Mouse (Mus musculus): Measurements from ENCODE around the gene Mybpc2. TPM values are rescaled to one million over a fixed set of nuclear protein-coding genes. Genes with fewer than 3 reads are reported as not detected.

The Mybpc2 gene
- polyA plus RNA-seq, 1 experiment from 2014 or later = 0.22 TPM

DNA sequence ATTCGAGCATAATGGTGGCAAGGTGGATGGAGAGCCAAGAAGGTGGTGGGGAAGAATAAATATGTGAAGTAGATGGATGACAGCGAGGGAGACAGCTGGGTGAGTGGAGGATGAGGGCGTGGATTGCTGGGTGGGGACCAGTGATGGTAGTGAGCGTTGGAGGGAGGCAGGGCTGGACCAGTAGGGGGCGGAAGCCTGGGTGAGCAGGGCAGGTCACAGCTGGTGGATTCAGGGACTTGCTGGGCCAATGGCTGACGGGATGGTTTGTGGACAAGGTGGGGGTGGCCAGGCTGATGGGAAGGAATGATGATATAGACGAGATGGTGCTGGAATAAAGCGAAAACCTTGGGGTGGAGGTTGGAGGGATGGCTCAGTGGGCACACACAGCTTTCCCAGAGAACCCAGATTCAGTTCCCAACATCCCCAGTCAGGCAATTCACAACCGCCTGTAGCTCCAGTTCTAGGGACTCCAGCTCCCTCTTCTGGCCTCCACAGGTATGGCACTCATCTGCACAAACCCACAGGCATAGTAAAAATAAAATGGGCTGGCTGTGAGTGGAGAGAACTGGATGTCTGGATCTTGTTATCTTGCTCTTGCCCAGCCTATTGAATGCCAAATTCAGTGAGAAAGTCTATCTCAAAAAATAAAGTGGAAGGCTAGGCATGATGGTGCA lies 5.1 kb downstream of the Mybpc2 start:
- ATAC-seq (ENCODE audit: low read depth) = no peak
- 68% methylated on average over 9 of the region's 9 CpGs for WGBS
- no peaks in the 10 kb centered on the region for H3K9me3 ChIP-seq
- peaks cover 47% of the 10 kb centered on the region for H3K27me3 ChIP-seq
- H3K4me3 ChIP-seq = no peak overlapping the region
- peaks cover 5% of the 10 kb centered on the region; the same call in 1 of the 2 replicates for H3K4me1 ChIP-seq (replicated peaks)
- H3K36me3 ChIP-seq = no peaks in the 10 kb centered on the region
- no peak overlapping the region for H3K27ac ChIP-seq (replicated peaks)
- no peak overlapping the region for H3K9ac ChIP-seq
- no peak overlapping the region for H3K4me2 ChIP-seq

DNA sequence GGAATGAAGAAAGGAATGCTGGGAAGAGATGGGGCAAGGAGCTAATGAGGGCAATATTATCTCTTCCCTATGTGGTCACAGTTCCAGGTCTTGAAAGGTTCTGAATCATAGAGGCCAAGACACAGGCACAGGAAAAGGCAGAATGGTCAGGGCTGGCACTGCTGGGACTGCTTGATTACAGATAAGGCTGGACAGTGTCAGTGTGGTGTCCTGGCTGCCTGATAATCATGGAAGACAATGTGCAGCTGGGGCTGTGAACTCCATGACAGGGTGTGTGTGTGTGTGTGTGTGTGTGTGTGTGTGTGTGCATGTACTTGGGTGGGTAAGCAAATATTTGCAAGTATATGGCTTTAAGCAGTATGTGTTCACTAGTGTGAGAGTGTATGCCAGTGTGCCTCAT lies 17.0 kb downstream of the Mybpc2 start:
- Histone ChIP-seq H3K36me3 (no peaks in the 10 kb centered on the region), H3K27ac (replicated peaks) (no peak overlapping the region), H3K9me3 (no peaks in the 10 kb centered on the region), H3K4me1 (replicated peaks) (no peaks in the 10 kb centered on the region), H3K4me3 (no peak overlapping the region), H3K27me3 (peaks cover 27% of the 10 kb centered on the region), H3K9ac (no peak overlapping the region), H3K4me2 (no peak overlapping the region)
- no peak for ATAC-seq (ENCODE audit: low read depth)

GRCm38 (mm10) chr7:44501563-44502115 lies 22.8 kb downstream of the Mybpc2 start:
- Histone ChIP-seq H3K27ac (replicated peaks) (no peak overlapping the region), H3K4me3 (no peak overlapping the region), H3K4me1 (replicated peaks) (peaks cover 11% of the 10 kb centered on the region), H3K36me3 (no peaks in the 10 kb centered on the region), H3K4me2 (no peak overlapping the region), H3K9ac (no peak overlapping the region), H3K9me3 (no peaks in the 10 kb centered on the region), H3K27me3 (peaks cover 3% of the 10 kb centered on the region; the same call in 1 of the 2 replicates)
- ATAC-seq (ENCODE audit: low read depth) = peak; percentile 37; the same call in 1 of the 2 replicates
- 32% methylated on average over 5 of the region's 5 CpGs for WGBS

- H3K27ac ChIP-seq (replicated peaks) = no peak overlapping the region
- WGBS = 58% methylated on average over 20 of the region's 20 CpGs
These were observed 24.4 kb downstream of the Mybpc2 start for GRCm38 (mm10) chr7:44500046-44500445.

DNA sequence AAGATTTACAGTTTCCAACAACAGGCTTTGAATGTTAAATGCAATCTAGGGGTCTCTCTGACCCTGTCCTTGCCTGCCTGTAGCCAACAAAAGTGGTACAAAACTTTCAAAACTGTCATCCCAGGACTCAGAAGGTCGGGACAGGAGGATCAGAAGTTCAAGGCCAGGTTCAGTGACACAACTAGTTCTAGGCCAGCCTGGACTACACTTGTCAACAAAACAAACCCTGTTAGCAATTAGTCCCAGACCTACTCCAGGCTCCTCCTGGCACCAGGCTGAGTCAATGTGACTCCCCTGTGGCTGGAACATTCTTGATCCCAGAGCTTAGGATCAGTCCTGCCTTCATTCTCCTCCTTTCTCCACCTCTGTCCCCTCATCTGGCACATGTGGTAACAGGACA lies 25.5 kb downstream of the Mybpc2 start:
- H3K27me3 ChIP-seq = peaks cover 3% of the 10 kb centered on the region; the same call in 1 of the 2 replicates
- H3K27ac ChIP-seq (replicated peaks) = no peak overlapping the region
- WGBS = 81% methylated on average over 1 of the region's 1 CpGs
- no peak overlapping the region for H3K4me2 ChIP-seq
- H3K9me3 ChIP-seq = no peaks in the 10 kb centered on the region
- H3K36me3 ChIP-seq = peaks cover 4% of the 10 kb centered on the region; the same call in 1 of the 2 replicates
- no peak overlapping the region for H3K9ac ChIP-seq
- H3K4me3 ChIP-seq = no peak overlapping the region
- no peak for ATAC-seq (ENCODE audit: low read depth)
- peaks cover 30% of the 10 kb centered on the region for H3K4me1 ChIP-seq (replicated peaks)

More at GRCm38 (mm10) chr7:44500046-44500445, 24.4 kb downstream of the Mybpc2 start:
- Histone ChIP-seq H3K9me3 (no peaks in the 10 kb centered on the region), H3K4me3 (no peak overlapping the region), H3K27me3 (peaks cover 3% of the 10 kb centered on the region; the same call in 1 of the 2 replicates), H3K4me2 (no peak overlapping the region), H3K4me1 (replicated peaks) (peaks cover 19% of the 10 kb centered on the region), H3K9ac (no peak overlapping the region), H3K36me3 (no peaks in the 10 kb centered on the region)
- no peak for ATAC-seq (ENCODE audit: low read depth)

DNA sequence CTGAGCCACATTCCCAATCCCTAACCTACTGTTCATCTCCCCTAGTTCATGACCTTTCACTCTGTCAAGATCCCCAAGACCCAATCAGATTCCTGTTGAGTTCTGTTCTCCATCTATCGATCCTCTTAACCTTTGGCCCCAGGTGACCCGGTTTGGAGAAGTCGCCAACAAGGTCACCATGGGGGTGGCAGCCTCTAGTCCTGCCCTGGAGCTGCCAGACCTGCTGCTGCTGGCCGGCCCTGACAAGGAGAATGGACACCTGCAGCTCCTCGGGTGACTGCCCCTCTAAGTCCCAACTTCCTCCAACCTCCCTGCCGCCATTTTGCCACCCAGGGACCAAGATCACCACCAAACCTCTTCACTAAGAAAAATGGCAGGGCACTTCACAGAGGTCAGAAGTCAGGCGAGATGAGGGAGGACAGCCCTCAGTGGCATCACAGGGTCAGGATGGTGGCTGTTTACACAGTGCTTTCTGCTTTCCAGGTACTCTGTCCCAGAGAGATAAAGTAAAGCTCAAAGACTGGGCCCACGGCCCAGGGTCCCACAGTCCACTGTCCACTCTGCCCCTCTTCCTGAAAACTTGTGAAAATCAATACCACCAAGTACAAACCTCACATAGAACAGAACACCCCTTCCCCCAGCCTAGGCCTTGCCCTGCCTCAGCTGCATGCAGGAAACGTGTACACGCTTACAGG lies 26.9 kb downstream of the Mybpc2 start:
- Histone ChIP-seq H3K27ac (replicated peaks) (peak overlapping the region; percentile 95), H3K9me3 (no peaks in the 10 kb centered on the region)
- WGBS = 88% methylated on average over 10 of the region's 10 CpGs

GRCm38 (mm10) chr7:44496771-44497109 lies 27.7 kb downstream of the Mybpc2 start:
- ATAC-seq (ENCODE audit: low read depth) = no peak
- peaks cover 32% of the 10 kb centered on the region for H3K4me1 ChIP-seq (replicated peaks)
- H3K9me3 ChIP-seq = no peaks in the 10 kb centered on the region
- peak overlapping the region; percentile 95 for H3K9ac ChIP-seq
- peak overlapping the region; percentile 85 for H3K4me2 ChIP-seq
- H3K4me3 ChIP-seq = peak overlapping the region; percentile 86
- H3K27ac ChIP-seq (replicated peaks) = peak overlapping the region; percentile 95
- H3K27me3 ChIP-seq = no peaks in the 10 kb centered on the region
- under 1% methylated on average over 26 of the region's 26 CpGs for WGBS
- peaks cover 25% of the 10 kb centered on the region for H3K36me3 ChIP-seq

More for the DNA sequence above, 26.9 kb downstream of the Mybpc2 start:
- Histone ChIP-seq H3K36me3 (peaks cover 17% of the 10 kb centered on the region), H3K4me3 (peak overlapping the region; percentile 86), H3K27me3 (no peaks in the 10 kb centered on the region), H3K4me1 (replicated peaks) (peaks cover 32% of the 10 kb centered on the region), H3K9ac (peak overlapping the region; percentile 95), H3K4me2 (peak overlapping the region; percentile 85)
- ATAC-seq (ENCODE audit: low read depth) = no peak

- H3K4me3 ChIP-seq = peak within 1 kb of the TSS; percentile 86
- peaks cover 30% of the 10 kb centered on the region for H3K36me3 ChIP-seq
- H3K9ac ChIP-seq = peak within 1 kb of the TSS; percentile 95
- H3K27ac ChIP-seq (replicated peaks) = peak within 1 kb of the TSS; percentile 95
- H3K4me1 ChIP-seq (replicated peaks) = peaks cover 32% of the 10 kb centered on the region
- WGBS = 1% methylated on average over 58 of the region's 58 CpGs
- H3K9me3 ChIP-seq = no peaks in the 10 kb centered on the region
- peak within 1 kb of the TSS; percentile 85 for H3K4me2 ChIP-seq
- peak; percentile 96 for ATAC-seq (ENCODE audit: low read depth)
- no peaks in the 10 kb centered on the region for H3K27me3 ChIP-seq
These were observed 28.3 kb downstream of the Mybpc2 start, which contains the start of the genes Emc10 and Fam71e1 for GRCm38 (mm10) chr7:44495992-44496770. TSS of gene Emc10 (minus strand) at chr7:44496529. TSS of gene Fam71e1 (plus strand) at chr7:44496581.

- peak overlapping the region; percentile 86 for H3K4me3 ChIP-seq
- no peak overlapping the region for H3K27ac ChIP-seq (replicated peaks)
These were observed 29.4 kb downstream of the Mybpc2 start for GRCm38 (mm10) chr7:44495086-44495485.

GRCm38 (mm10) chr7:44494681-44495080 lies 29.8 kb downstream of the Mybpc2 start:
- ATAC-seq (ENCODE audit: low read depth) = no peak
- H3K4me2 ChIP-seq = peak overlapping the region; percentile 85; the same call in 1 of the 2 replicates
- 95% methylated on average over 12 of the region's 12 CpGs for WGBS
- peak overlapping the region; percentile 27; the same call in 1 of the 2 replicates for H3K9ac ChIP-seq
- no peak overlapping the region for H3K27ac ChIP-seq (replicated peaks)
- H3K36me3 ChIP-seq = peaks cover 45% of the 10 kb centered on the region
- no peaks in the 10 kb centered on the region for H3K27me3 ChIP-seq
- H3K4me1 ChIP-seq (replicated peaks) = peaks cover 32% of the 10 kb centered on the region
- peak overlapping the region; percentile 86; the same call in 1 of the 2 replicates for H3K4me3 ChIP-seq
- H3K9me3 ChIP-seq = no peaks in the 10 kb centered on the region

More at GRCm38 (mm10) chr7:44495086-44495485, 29.4 kb downstream of the Mybpc2 start:
- 75% methylated on average over 7 of the region's 7 CpGs for whole genome bisulfite sequencing
- Histone ChIP-seq H3K9ac (peak overlapping the region; percentile 95), H3K27me3 (no peaks in the 10 kb centered on the region), H3K9me3 (no peaks in the 10 kb centered on the region), H3K4me2 (peak overlapping the region; percentile 85), H3K36me3 (peaks cover 41% of the 10 kb centered on the region), H3K4me1 (replicated peaks) (peaks cover 32% of the 10 kb centered on the region)
- ATAC-seq (ENCODE audit: low read depth) = no peak

GRCm38 (mm10) chr7:44492166-44492826 lies 32.2 kb downstream of the Mybpc2 start:
- no peak overlapping the region for H3K27ac ChIP-seq (replicated peaks)
- no peak overlapping the region for H3K4me3 ChIP-seq
- H3K4me1 ChIP-seq (replicated peaks) = peaks cover 29% of the 10 kb centered on the region
- H3K4me2 ChIP-seq = no peak overlapping the region
- no peaks in the 10 kb centered on the region for H3K9me3 ChIP-seq
- H3K27me3 ChIP-seq = no peaks in the 10 kb centered on the region
- peak overlapping the region; percentile 22; the same call in 1 of the 2 replicates for H3K9ac ChIP-seq
- H3K36me3 ChIP-seq = peaks cover 64% of the 10 kb centered on the region
- 91% methylated on average over 21 of the region's 21 CpGs for WGBS
- ATAC-seq (ENCODE audit: low read depth) = no peak

Measured in neural tube, embryonic 13.5 days (tissue).